ENCODE assay signal across 26 mouse cellular contexts in the genomic region with DNA sequence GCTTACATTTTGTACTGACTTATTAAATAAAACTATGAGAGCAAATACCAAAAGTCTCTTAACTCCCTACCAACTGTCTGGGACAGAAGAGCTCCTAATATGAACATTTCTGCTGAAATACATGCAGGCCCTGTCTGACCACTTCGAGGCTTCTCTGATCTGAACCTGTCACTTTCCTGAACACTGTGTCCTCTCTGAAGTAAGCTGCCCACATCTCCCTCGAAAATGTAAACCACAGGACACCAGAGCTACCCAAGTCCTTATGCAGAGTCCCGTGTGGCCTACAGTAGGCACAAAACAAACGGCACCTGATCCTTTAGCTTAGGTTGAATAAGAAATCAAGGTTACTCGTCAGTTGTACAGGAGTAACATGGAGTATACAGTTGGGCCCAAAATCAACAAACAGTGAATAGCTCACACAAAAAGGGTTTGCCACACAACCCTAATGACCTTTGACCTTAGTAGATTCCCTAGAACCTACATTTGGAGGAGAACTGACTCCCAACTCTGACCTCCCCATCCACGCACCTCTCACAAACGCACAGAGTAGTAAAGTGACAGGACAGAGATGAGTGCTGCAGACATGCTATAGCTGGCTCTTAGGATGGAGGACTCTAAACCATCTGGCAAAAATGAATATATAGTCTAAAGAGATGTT. TPM values are rescaled to one million over a fixed set of nuclear protein-coding genes. Genes with fewer than 3 reads are reported as not detected.
DNase-seq lines count a peak whose midpoint lies in the region; ATAC-seq lines count a peak whose summit lies in the region.
"Had no signal": no experiment of that assay in that cellular context is flagged by ENCODE, and none has a peak within 500 bp of the region (broad histone marks: within the 10 kb centered on the region; RNA-seq: fewer than 3 reads in every experiment).

No protein-coding gene starts in this region.

- 0 out of 2 replicates have a peak, but pooled peaks have one; percentile 47 for ATAC-seq in embryonic facial prominence, embryonic 12.5 days (ENCODE audit: insufficient number of reproducible peaks, insufficient read depth, low FRiP score, low TSS enrichment)
- ATAC-seq in liver, embryonic 12.5 days = no peak
- no peak for ATAC-seq in liver, embryonic 11.5 days (replicated peaks; ENCODE audit: low FRiP score)
- ATAC-seq in CD4-positive, CD25-positive, alpha-beta regulatory T cell, adult 4 months = no peak
- ATAC-seq: forebrain, embryonic 15.5 days; hindbrain, postnatal 0 days had no signal

- no peak overlapping the region for H3K4me3 ChIP-seq in embryonic facial prominence, embryonic 12.5 days
- H3K4me3 ChIP-seq in embryonic facial prominence, embryonic 10.5 days = no peak overlapping the region
- no peak overlapping the region for H3K4me3 ChIP-seq in liver, embryonic 12.5 days
- H3K4me3 ChIP-seq in liver, embryonic 11.5 days (ENCODE audit: low read depth, low read length) = no peak overlapping the region
- H3K4me3 ChIP-seq: embryonic facial prominence, embryonic 13.5 days; erythroblast, embryonic 14.5 days; forebrain, embryonic 12.5 days; forebrain, embryonic 15.5 days; heart, embryonic 12.5 days; heart, embryonic 15.5 days had no signal

- peaks cover 4% of the 10 kb centered on the region; the same call in 1 of the 2 replicates for H3K4me1 ChIP-seq in embryonic facial prominence, embryonic 12.5 days
- peaks cover 10% of the 10 kb centered on the region; the same call in 1 of the 2 replicates for H3K4me1 ChIP-seq in embryonic facial prominence, embryonic 10.5 days
- H3K4me1 ChIP-seq in liver, embryonic 12.5 days = peaks cover 82% of the 10 kb centered on the region
- peaks cover 53% of the 10 kb centered on the region for H3K4me1 ChIP-seq in liver, embryonic 11.5 days (replicated peaks; ENCODE audit: control insufficient read depth, insufficient read depth, low read length)

- no peaks in the 10 kb centered on the region for H3K27me3 ChIP-seq in embryonic facial prominence, embryonic 12.5 days
- H3K27me3 ChIP-seq in embryonic facial prominence, embryonic 10.5 days (replicated peaks; ENCODE audit: low read depth, poor library complexity, severe bottlenecking) = no peaks in the 10 kb centered on the region
- H3K27me3 ChIP-seq in liver, embryonic 12.5 days (replicated peaks) = no peaks in the 10 kb centered on the region
- no peaks in the 10 kb centered on the region for H3K27me3 ChIP-seq in liver, embryonic 11.5 days (replicated peaks; ENCODE audit: control insufficient read depth, insufficient read depth, low read length)
- H3K27me3 ChIP-seq: embryonic facial prominence, embryonic 13.5 days; forebrain, embryonic 12.5 days; forebrain, embryonic 15.5 days; heart, embryonic 12.5 days; heart, embryonic 15.5 days had no signal

- no peak overlapping the region for H3K27ac ChIP-seq in embryonic facial prominence, embryonic 12.5 days
- no peak overlapping the region for H3K27ac ChIP-seq in embryonic facial prominence, embryonic 10.5 days (replicated peaks)
- peak overlapping the region; percentile 17; the same call in 1 of the 2 replicates for H3K27ac ChIP-seq in liver, embryonic 12.5 days
- H3K27ac ChIP-seq in liver, embryonic 11.5 days (ENCODE audit: low read depth, low read length) = no peak overlapping the region
- H3K27ac ChIP-seq: embryonic facial prominence, embryonic 13.5 days; forebrain, embryonic 12.5 days; forebrain, embryonic 15.5 days; heart, embryonic 15.5 days; hindbrain, embryonic 14.5 days; hindbrain, postnatal 0 days had no signal

- no peak overlapping the region for H3K4me2 ChIP-seq in embryonic facial prominence, embryonic 12.5 days (replicated peaks)
- no peak overlapping the region for H3K4me2 ChIP-seq in liver, embryonic 12.5 days
- no peak overlapping the region for H3K4me2 ChIP-seq in liver, embryonic 11.5 days
- H3K4me2 ChIP-seq: embryonic facial prominence, embryonic 13.5 days; forebrain, embryonic 12.5 days; forebrain, embryonic 15.5 days; heart, embryonic 12.5 days; heart, embryonic 15.5 days; hindbrain, embryonic 14.5 days had no signal

- no peaks in the 10 kb centered on the region for H3K9me3 ChIP-seq in embryonic facial prominence, embryonic 12.5 days
- H3K9me3 ChIP-seq in embryonic facial prominence, embryonic 10.5 days = no peaks in the 10 kb centered on the region
- no peaks in the 10 kb centered on the region for H3K9me3 ChIP-seq in liver, embryonic 12.5 days (replicated peaks)
- H3K9me3 ChIP-seq in liver, embryonic 11.5 days (ENCODE audit: control insufficient read depth, low read length) = no peaks in the 10 kb centered on the region
- H3K9me3 ChIP-seq: embryonic facial prominence, embryonic 13.5 days; forebrain, embryonic 12.5 days; forebrain, embryonic 15.5 days; heart, embryonic 12.5 days; heart, embryonic 15.5 days had no signal

- DNase-seq in embryonic facial prominence, embryonic 10.5 days (ENCODE audit: low spot score) = no peak
- no peak for DNase-seq in liver, embryonic 11.5 days (ENCODE audit: low spot score)
- DNase-seq in induced T-regulatory cell, adult 2 months (ENCODE audit: low read depth) = peak; percentile 58
- peak; percentile 36 for DNase-seq in naive thymus-derived CD4-positive, alpha-beta T cell, adult 2 months (ENCODE audit: low read depth)
- no peak for DNase-seq in kidney, postnatal 4 days
- DNase-seq: adrenal gland, adult 8-10 months; adrenal gland, postnatal 25 days; B cell, adult 2 months; cerebellum, adult 18-20 months; cerebellum, adult 9-10 months; cerebellum, postnatal 14 days; gastrocnemius, postnatal 14 days; heart, adult 18-20 months; heart, postnatal 10 days; heart, postnatal 4 days had no signal

- WGBS in embryonic facial prominence, embryonic 12.5 days = 78% methylated on average over 7 of the region's 7 CpGs
- 85% methylated on average over 7 of the region's 7 CpGs for WGBS in embryonic facial prominence, embryonic 10.5 days
- 53% methylated on average over 7 of the region's 7 CpGs for whole genome bisulfite sequencing in liver, embryonic 12.5 days (ENCODE audit: insufficient replicate concordance)
- 67% methylated on average over 7 of the region's 7 CpGs for WGBS in liver, embryonic 11.5 days

- no peak overlapping the region for H3K9ac ChIP-seq in embryonic facial prominence, embryonic 12.5 days
- no peak overlapping the region for H3K9ac ChIP-seq in liver, embryonic 12.5 days
- H3K9ac ChIP-seq in liver, embryonic 11.5 days (ENCODE audit: low read depth, low read length) = no peak overlapping the region
- H3K9ac ChIP-seq: embryonic facial prominence, embryonic 13.5 days; forebrain, embryonic 12.5 days; forebrain, embryonic 15.5 days; heart, embryonic 12.5 days; heart, embryonic 15.5 days; hindbrain, embryonic 14.5 days had no signal

- no peaks in the 10 kb centered on the region for H3K36me3 ChIP-seq in embryonic facial prominence, embryonic 12.5 days
- H3K36me3 ChIP-seq in embryonic facial prominence, embryonic 10.5 days (replicated peaks) = peaks cover 24% of the 10 kb centered on the region
- peaks cover 4% of the 10 kb centered on the region for H3K36me3 ChIP-seq in liver, embryonic 12.5 days
- no peaks in the 10 kb centered on the region for H3K36me3 ChIP-seq in liver, embryonic 11.5 days (ENCODE audit: control insufficient read depth, insufficient read depth, low read length)
- H3K36me3 ChIP-seq: forebrain, embryonic 15.5 days; heart, embryonic 12.5 days; heart, embryonic 15.5 days had no signal

RNA-seq across cellular contexts. Expression of a gene that starts 10.6 kb away (rescaled TPM):
- polyA plus RNA-seq in embryonic facial prominence, embryonic 12.5 days (2016; fragmentation: Nextera tagmentation; extraction: Ambion mirVana) = 73.1 and 102 TPM in 2 replicates
- 41.2 and 49.2 TPM in 2 replicates for polyA plus RNA-seq in embryonic facial prominence, embryonic 10.5 days (2016; fragmentation: Nextera tagmentation; extraction: Ambion mirVana)
- 43.9 and 44.0 TPM in 2 replicates for polyA plus RNA-seq in liver, embryonic 12.5 days (2016; fragmentation: Nextera tagmentation; extraction: Ambion mirVana)
- 49.2 and 53.8 TPM in 2 replicates for polyA plus RNA-seq in liver, embryonic 11.5 days (2014; fragmentation: Nextera tagmentation; extraction: Ambion mirVana)
- 10 to 100 TPM; 79.7 to 84.1 TPM for polyA plus RNA-seq in CD4-positive, CD25-positive, alpha-beta regulatory T cell, adult 4 months (2017; shearing (Covaris generic))

RNA-seq across cellular contexts. Expression of a gene that starts 31.3 kb away (rescaled TPM):
- polyA plus RNA-seq in embryonic facial prominence, embryonic 12.5 days (2016; fragmentation: Nextera tagmentation; extraction: Ambion mirVana) = 55.5 and 58.2 TPM in 2 replicates
- 51.3 and 54.5 TPM in 2 replicates for polyA plus RNA-seq in embryonic facial prominence, embryonic 10.5 days (2016; fragmentation: Nextera tagmentation; extraction: Ambion mirVana)
- 40.0 TPM in 2 replicates for polyA plus RNA-seq in liver, embryonic 12.5 days (2016; fragmentation: Nextera tagmentation; extraction: Ambion mirVana)
- polyA plus RNA-seq in liver, embryonic 11.5 days (2014; fragmentation: Nextera tagmentation; extraction: Ambion mirVana) = 41.3 and 46.0 TPM in 2 replicates
- polyA plus RNA-seq in CD4-positive, CD25-positive, alpha-beta regulatory T cell, adult 4 months (2017; shearing (Covaris generic)) = 10 to 100 TPM; 24.4 to 29.0 TPM

Comparison
In these comparisons a context has a peak if more than half of its experiments do, and no peak if none do; other contexts are left out.
1. DNase-seq: peak in induced T-regulatory cell, adult 2 months (single experiment) and naive thymus-derived CD4-positive, alpha-beta T cell, adult 2 months (single experiment); none in embryonic facial prominence, embryonic 10.5 days (single experiment), liver, embryonic 11.5 days (single experiment) and kidney, postnatal 4 days (0 of 2).